Mouse (Mus musculus): ENCODE measurements around the gene Themis3.
"Not testable (repeated sequence)": the region's sequence is repeated elsewhere in the genome, so short reads cannot be mapped to it uniquely, and the experiment has no call there.

Themis3 gene

GRCm38 (mm10) chr17:66558404-66559317 is 35.8 kb downstream of the Themis3 start:
- DNase-seq (ENCODE audit: low read depth, low spot score): no peak

DNA sequence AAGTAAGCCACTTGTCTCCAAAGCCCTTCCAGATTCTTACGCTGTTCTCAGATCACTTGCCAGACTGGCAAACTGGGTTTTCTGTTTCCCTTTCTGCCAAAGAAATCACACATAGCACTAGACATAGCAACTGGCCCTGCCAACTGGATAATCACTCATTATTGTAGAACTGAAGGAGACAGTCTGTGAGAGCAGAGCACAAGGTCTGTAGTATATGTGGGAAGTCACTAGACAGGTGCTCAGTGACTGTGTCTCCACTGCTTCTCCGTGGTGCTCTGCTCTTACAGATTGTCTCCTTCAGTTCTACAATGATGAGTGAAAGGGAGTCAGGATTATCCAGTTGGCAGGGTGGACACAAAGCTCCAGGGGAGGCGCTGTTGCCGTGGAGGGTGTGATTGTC is 41.7 kb downstream of the Themis3 start:
- no peak for DNase-seq (ENCODE audit: low read depth, low spot score)

GRCm38 (mm10) chr17:66550486-66550885 is 43.9 kb downstream of the Themis3 start:
- no peak for DNase-seq (ENCODE audit: low read depth, low spot score)

DNA sequence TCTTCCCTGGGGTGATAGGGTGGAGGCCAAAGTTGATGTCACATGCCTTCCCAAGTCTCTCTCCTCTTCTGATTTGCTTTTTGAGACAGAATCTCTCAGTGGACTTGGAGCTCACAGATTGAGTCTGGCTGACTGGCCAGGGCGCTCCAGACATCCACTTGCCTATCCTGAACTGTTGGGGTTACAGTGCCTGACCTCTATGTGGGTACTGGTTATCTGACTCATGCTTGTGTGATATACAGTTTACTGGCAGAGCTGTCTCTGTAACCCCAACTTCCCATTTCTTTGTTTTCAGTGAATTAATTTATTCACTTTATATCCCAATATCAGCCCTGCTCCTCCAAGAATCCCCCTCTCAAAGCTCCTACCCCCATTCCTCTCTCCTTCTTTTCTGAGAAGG is 62.1 kb downstream of the Themis3 start:
- DNase-seq (ENCODE audit: low read depth, low spot score): no peak

DNA sequence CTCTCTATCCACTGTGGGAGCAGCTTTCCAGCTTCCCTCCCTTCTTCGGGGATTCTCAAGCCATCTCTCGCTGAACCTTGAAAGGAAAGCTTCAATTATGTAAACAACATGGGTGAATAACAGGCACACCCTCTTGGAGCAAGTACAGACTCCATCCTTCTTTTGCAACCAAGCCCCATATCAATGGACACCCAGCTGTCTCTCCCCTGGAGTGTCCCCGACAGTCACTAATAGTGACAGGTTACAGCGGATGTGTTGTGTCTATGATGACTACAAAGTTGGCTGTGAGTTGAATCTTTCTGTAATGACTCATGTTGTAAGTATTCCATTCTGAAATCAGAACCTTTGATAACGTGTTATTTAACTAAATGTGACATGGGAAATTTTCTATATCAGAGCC is 71.0 kb downstream of the Themis3 start:
- no peak for DNase-seq (ENCODE audit: low read depth, low spot score)

DNA sequence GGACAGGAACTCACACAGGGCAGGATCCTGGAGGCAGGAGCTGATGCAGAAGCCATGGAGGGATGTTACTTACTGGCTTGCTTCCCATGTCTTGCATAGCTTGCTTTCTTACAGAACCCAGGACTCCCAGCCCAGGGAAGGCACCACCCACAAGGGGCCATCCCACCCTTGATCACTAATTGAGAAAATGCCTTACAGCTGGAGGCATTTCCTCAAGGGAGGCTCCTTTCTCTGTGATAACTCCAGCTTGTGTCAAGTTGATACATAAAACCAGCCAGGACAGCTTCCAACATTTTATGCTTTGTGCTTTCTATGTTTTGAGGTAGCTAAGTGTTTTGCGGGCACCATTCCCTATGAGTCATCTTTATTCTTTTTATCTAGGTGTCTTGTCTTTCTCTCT is 71.8 kb downstream of the Themis3 start:
- DNase-seq (ENCODE audit: low read depth, low spot score): not testable (repeated sequence)

DNA sequence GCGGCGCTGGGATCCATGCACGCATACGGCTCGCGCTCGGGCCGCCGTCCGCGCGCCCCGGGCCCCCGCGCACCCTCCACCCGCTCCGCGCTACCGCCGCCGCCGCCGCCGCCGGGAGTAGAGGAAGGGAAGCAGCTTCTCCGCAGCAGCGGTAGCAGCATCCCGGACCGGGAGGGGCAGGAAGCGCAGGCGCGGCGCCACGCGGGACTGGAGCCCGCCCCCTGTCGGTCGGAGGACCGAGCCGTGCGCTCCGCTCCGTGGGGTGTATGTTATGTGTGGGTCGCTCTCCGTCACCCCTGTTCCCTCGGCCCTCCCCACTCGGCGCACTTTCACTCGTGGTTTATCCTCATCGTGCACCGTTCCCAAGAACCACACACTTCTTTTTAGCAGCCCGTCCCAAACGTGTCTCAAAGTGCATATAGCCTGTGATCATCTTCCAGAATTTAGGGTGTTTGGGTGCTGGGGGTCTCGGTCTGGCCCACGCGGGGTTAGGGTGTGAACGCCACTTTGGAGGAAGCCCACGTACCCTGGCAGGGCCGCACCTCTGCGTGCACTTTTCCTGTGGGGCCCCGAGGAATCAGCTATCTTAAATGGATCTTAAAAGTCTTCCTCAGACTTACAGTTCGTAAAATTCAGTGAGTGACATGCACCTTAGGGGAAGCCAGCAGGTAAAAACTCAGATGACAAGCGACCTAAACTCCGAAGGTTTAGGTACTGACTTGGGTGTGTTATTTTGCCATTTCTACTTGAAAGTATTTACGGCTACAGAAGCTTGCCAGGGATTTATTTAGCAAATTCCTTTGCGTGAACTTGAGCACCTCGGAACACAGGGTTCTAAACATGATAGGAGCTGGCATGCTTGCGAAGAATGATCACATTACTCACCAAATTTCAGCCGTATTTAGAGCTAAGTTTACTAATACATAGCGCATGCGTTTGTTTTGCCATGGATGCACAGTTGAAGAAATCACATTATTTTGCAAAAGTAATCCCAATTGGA is 74.6 kb downstream of the Themis3 start, which contains the start of gene Rab12:
Gene Rab12, minus strand, starts transcription at position 176 of the 1,000 bp plus-strand sequence.
- DNase-seq (ENCODE audit: low read depth, low spot score): peak; percentile 90

- DNase-seq (ENCODE audit: low read depth, low spot score): peak; percentile 28
Observed at GRCm38 (mm10) chr17:66518877-66519553, 75.4 kb downstream of the Themis3 start.

GRCm38 (mm10) chr17:66516953-66517352 is 77.5 kb downstream of the Themis3 start:
- DNase-seq (ENCODE audit: low read depth, low spot score): no peak

GRCm38 (mm10) chr17:66514288-66514995 is 80.0 kb downstream of the Themis3 start:
- no peak for DNase-seq (ENCODE audit: low read depth, low spot score)

DNA sequence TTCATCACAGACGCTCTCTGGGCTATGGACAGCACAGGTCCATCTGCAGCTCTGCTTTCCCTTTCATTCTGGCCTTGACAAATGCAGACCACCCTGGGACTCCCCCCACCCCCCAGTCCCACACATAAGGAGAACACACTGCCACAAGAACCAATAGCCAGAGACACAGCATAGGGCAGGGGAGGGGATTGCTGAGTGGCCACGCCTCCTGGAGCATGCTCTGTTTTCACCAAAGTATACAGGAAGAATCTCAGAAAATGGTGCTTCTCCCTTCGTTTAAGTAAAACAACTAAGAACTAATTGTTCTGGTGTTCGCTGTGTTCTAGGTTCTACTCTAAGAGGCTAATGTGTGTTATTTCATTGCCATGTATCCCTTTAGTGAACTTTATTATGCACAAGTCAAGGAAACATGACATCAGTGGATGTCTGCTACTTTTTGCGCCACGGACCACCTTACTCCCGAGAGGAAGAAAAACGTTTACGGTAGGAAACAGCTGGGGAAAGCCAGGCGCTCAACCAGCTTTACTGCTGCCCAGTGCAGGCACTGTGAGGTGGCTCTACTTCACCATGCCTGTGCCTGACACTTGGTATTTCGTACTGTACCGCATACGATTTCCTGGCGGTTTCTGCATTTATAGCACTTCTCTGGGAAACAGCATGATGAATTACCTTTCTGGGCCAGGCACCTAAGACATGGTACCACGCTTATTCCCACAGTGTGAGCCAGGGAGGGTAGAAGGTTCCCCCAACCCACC is 82.0 kb downstream of the Themis3 start:
- no peak for DNase-seq (ENCODE audit: low read depth, low spot score)

GRCm38 (mm10) chr17:66510221-66510683 is 84.2 kb downstream of the Themis3 start:
- no peak for DNase-seq (ENCODE audit: low read depth, low spot score)

GRCm38 (mm10) chr17:66507049-66507954 is 87.1 kb downstream of the Themis3 start:
- DNase-seq (ENCODE audit: low read depth, low spot score): no peak

DNA sequence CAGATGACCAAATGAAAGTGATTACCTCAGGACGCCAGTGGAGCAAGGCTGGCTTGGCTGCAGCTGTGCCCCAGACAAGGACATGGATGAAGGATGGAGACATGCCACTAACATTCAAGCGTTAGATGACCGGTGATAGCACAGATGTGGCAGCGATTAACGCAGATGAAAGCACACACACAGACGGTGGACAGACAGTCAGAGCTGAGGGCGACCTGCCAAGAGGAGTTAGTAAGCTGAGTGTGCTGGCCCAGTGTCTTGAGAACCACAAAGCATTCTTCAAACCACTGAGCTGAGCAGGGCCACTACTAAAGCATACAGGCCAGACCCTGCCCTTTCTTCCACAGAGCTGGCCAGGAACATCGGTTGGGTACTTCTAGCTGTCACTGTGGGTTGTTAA is 89.5 kb downstream of the Themis3 start:
- no peak for DNase-seq (ENCODE audit: low read depth, low spot score)
